Mouse (Mus musculus) lung, postnatal 14 days (tissue): ENCODE measurements around the gene Zfp609.
"Not testable (repeated sequence)": the region's sequence is repeated elsewhere in the genome, so short reads cannot be mapped to it uniquely, and the experiment has no call there.

Experiments
- DNase-seq: peaks from one replicate; pipeline ENCODE4 v3.0.0; 2021

The Zfp609 gene

DNA sequence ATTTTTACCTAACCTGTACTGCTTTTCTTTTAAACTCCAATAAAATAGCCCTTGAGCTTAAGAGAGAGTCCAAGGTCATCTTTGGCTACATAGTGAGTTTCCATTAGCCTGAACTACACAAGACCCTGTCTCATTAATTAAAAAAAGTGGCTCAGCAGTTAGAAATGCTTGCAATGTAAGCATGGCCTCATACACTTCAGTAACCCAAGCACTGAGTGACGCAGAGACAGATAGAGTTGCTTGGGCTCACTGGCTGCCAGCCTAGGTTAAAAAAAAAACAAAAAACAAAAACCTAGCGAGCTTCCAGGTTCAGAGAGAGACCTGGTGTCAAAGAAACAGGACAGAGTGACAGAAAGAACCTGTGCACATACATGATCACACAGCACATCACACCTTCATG lies 14.5 kb downstream of the Zfp609 start:
- no peak for DNase-seq

DNA sequence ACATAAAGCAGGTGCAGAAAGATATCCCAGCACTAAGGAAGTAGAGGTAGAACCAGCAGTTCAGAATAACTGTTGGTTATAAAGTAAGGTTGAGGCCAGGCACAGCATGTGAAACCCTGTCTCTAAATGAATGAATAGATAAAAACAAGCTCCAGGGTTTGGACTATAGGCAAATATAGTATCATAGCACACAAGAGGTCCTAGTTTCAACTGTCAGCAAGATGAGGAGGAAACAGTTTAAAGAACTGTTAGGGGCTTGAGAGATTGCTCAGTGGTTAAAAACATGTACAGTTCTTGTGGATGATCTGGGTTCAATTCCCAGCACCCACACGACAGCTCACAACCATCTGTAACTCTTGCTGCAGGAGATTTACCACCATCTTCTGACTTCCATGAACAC lies 15.6 kb downstream of the Zfp609 start:
- DNase-seq = no peak

GRCm38 (mm10) chr9:65807818-65808217 lies 19.5 kb downstream of the Zfp609 start:
- DNase-seq = no peak

DNA sequence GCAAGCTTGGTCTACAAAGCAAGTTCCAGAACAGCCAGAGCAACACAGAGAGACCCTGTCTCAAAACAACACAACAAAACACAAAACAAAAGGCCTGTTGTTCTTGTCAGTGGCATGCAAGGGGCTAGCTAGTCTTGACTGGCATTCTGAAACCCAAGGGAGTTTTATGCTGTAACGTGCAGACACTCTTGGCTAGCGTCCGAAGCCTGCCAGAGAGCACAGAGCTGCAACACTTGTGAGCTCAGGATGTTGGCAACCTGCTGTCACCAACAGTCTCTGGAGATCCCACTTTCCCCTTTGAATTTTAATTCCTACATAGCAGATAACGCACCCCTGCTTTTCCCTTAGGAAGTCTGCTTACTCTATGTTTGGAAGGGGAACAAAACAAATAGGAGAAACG lies 20.1 kb downstream of the Zfp609 start:
- no peak for DNase-seq

DNA sequence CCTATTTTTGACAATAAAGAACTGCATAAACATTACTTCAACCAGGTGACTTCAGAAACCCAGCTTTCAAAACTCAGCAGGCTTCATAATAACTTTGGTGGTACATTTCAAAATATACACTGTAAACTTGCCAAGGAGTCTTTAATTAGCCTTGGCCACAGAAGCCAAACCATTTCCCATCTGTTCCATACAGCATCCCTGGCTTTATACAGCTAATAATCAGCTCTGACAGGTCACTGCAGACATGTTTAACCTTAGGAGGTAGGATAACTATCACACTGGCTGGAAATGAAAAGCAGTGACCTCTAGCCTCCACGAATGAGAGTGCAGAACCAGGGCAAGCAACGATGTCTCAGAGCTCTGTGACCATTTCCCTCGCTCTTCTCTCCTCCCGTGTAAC lies 27.6 kb downstream of the Zfp609 start:
- DNase-seq = no peak

- DNase-seq = no peak
These were observed 31.7 kb downstream of the Zfp609 start for GRCm38 (mm10) chr9:65795651-65796050.

GRCm38 (mm10) chr9:65794313-65794712 lies 33.1 kb downstream of the Zfp609 start:
- no peak for DNase-seq

DNA sequence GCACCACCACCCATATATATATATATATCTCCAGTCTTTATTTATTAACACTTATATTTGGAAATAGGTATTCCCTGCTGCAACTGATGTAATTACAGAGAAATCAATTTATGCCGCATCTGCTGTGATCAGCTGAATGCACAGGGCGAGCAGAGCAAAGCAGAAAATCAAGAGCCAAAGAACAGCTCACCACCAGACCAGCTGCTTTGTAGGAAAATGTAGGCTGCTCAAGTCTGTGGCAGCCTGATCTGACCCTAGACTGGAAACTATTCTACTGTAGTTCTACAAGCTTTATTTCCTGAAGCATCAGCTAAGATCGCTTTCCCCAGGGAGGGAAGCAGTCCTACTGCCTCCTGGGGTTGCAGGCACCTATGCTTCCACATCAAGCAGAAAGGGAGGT lies 33.9 kb downstream of the Zfp609 start:
- no peak for DNase-seq

DNA sequence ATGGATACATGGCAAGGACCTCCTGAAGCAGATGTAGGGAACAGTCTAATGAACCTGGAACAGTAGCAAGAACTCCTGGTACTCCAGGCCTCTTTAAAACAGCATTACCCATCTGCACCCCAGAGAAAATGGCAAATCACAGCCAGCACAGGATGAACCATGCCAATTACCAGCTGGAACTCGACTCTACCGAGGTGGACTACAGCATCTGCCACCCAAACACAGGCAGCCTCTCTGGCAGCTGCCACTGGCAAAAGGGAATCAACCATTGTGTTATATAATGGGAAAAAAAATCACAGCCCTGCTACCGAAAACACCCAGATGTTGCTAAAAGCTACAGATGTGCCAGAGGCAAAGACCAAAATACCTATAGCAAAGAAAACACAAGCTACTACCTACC lies 34.3 kb downstream of the Zfp609 start:
- DNase-seq = no peak

DNA sequence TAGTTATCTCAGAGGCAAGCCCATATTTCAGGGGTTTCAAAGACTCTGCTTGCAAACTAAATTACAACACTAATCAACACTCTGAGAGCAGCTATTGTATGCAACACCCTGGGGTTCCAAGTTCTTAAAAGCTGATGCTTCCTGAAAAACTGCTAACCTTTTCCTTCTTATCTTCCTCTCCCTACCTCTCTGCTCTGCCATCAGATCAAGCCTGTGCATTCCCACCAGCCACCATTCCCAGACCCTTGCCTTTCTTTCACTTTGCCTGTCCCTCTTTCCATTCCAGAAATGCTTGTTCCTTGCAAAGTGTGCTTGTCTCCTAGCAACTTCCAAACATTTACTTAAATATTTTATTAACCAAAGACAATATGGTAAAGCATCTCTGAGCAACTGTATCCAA lies 35.5 kb downstream of the Zfp609 start:
- no peak for DNase-seq

DNA sequence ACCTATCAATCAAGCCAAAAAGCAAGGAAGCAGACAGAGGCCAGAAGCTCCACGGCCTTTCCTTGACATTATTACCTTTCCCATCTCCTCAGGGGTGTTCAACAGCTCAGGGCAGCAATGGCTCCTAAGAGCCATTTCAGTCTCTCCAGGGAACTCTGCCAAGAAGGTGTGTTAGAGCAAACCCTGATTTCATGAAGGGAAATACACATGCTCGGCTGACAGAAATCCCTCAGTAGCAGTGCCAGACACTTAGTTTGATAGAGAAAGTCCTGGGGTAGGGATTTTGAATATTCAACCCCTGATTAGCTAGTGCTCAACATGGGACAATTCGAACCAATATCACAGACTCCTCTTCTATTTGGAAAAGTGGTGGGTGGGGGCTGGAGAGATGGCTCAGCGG lies 36.3 kb downstream of the Zfp609 start:
- DNase-seq = no peak

DNA sequence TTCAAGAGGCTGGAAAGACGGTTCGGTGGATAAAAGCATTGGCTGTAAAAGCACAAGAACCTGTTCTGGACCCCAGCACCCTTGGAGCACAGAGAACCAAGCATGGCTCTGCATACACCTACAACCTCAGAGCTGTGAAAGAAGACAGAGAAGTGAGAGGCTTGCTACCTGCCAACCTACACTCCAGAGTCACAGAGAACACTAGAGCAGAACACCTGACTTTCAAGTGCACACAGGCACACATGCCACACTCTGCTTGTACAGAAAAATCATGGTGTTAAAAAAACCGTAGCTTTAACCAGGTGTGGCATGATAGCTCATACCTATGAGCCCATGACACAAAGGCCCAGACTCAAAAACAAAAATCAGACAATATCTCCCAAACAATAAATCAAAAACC lies 37.6 kb downstream of the Zfp609 start:
- DNase-seq = no peak

DNA sequence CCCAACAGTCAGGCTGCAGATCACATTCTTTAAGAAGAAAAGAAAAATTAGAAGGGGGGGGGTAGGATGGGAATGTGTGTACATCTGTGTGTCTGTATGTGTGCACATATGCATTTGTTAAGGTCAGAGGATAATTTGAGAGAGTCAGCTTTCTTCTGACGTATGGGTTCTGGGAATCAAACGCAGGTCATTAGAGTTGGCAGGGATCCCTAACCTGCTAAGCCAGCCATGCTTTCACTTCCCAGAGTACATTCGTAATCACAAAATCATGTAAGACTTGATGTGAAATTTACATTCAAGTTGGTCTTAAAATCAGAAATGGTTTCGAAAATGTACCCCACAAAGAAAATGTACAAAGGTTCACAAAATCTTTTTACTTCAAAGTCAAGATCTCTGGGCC lies 38.8 kb downstream of the Zfp609 start:
- DNase-seq = no peak

DNA sequence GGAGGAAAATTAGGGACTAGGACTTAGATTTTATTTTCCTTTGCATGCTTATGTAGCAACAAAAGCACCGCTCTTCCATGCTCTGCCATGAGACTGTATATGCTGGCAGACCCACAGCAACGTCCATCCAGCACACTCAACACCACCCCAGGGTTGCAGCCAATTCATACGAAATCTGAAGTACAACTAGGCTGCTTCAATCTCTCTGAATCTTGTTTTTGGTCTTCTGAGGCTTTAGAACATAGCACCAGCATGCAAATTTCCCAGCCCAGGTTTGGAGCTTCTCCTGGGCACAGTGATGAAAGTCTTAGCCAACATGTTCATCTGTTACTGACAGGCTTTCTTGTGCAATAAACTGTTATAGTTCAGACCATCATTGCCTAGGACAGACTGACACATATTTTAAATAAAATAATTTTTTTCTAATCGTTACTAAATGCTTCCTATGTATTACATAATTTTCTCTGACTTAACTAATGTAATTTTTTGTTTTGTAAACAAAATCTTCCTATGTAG lies 39.5 kb downstream of the Zfp609 start:
- no peak for DNase-seq

DNA sequence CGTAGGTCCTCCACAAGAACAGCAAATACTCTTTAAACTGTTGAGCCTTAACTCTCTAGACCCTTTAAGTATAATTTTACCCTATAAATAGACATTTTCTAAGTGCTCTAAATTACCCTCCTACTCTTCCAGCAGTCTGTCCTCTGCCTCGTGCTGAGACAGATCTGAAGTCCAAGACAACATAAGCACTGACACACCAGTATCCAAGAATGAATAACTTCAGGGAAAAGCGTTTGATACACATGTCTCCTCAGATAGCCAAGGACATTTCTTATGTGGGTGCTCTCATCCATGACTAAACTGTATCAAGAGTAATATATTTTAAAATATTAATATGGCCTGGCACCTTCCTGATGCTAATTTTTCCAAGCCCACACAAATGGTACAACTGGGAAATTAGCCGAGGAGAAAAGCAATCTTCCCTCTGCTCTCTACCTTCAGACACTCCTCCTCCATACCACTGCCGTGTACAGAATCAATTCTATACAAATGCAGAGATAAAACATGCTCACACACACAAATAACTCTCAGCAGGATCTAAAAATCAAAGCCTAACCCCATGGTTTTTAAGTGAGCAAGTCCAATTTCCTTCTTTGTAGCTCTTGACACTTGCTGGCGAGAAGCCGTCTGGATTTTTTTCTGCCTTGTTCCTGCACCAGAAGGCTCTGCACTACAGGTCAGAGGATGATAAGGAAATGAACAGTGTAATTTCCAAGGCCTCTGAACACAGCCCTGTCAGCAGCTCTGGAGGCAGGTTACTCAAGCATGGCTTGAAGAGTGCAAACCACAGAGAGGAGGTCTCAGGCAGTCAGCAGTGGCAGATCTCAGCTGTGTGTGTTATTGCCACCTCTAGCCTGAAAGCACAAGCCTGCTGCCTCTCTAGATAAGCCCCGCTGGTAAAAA lies 40.2 kb downstream of the Zfp609 start:
- peak; percentile 29 for DNase-seq

DNA sequence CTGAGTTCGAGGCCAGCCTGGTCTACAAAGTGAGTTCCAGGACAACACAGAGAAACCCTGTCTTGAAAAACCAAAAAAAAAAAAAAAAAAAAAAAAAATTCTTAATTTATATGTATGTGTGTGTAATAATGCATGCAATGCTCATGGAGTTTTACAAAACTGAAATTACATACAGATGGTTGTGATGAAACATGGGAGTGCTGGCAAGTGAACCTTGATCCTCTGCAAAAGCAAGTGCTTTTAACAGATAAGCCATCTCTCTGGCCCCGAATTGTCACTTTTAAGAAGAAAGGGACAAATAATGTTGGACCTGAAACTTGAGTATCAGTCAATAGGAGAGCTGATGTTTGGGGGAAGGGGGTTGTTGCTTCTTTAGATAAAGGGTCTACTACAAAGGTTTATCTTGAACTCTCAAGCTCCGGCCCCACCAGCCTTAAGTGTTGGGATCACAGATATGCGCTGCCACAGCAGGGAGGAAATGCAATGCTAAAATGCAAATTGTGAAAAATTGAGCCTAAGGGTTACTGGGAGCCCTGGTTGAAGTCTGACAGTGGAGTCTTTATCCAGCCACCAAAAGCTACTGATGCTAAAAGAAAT lies 41.5 kb downstream of the Zfp609 start:
- DNase-seq = no peak

DNA sequence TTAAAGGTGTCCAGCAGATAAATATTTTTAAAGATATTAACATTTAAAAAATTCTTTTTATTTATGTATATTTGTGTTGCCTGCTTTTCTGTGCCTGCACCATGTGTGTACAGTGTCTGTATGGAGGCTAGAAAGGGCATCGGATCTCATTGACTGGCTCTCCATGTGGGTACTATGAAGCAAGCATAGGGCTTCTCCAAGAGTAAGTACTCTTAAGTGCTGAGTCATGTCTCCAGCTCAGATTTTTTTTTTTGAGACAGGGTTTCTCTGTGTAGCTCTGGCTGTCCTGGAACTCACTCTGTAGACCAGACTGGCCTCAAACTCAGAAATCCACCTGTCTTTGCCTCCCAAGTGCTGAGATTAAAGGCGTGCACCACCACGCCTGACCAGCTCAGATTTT lies 47.7 kb downstream of the Zfp609 start:
- not testable (repeated sequence) for DNase-seq

DNA sequence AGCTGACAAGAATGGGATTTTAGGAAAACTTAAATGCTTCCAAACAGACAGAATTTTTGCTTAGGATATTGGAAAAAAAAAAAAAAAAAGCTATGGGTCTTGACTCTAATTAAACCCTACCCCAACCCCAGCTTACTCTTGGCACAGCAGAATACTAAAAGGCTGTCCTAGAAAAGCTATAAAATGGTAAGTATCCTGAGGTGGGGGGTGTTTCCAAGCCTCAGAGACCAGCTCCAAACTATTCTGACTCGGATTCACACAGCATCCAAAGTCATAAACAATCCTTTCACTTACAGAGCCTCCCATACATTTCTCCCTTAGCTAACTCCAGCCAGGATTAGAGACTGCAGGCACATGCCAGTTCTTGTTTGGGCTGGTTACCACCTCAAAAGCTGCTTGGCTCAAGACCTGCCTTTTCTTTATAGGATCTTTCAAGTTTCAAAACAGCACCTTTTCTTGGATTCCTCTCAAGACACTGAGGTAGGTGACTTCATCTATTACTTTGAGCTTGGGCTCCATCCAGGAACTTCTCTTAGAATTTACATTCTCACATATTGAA lies 50.4 kb downstream of the Zfp609 start:
- DNase-seq = no peak

DNA sequence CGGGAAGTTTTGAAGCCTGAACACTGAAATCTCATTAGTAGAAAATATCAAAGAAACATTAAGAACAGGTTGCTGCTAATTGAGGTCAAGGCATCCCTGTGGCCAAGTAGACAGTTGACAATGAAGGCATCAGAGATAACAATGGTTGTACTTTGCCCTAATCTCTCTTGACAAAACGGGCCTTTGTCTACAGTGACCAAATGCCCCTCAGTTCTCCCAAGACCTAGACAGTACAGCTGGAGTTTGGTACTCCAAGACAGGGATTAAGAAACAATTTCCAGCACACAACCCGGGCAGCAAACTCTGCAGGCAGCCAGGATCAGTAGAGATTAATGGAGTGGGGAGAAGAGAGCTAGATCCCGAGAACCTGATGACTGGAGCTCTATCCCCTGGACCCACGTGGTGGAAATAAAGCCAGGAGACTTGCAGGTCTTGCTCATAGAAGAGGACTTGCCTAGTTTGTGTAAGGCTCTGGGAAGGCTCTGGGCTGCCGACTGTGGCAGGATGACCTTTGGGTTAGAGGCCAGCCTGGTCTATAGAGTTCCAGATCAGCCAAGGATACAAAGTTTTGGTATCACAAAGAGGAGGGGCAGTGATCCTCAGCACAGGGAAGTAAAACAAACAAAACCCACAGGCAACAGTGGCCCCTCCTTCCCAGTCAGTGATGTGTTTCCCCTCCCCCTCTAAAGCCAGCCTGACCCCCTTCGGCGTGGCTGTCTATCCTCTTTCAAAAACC lies 51.1 kb downstream of the Zfp609 start:
- no peak for DNase-seq

DNA sequence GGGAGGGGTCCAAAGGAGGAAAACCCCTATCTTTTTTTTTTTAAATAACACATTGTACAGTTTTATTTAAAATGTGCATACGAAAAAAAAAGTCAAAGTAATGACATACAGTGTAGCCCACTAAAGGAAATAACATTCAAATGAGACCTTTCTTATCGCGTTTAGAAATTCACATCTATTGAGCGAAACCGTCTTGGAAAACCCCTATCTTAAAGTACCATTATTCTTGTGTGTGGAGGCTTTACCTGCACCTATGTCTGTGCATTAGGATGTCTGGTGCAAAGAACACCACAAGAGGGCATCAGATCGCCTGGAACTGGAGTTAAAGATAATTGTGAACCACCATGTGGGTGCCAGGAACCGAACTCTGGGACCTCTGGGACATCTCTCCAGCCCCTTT lies 53.6 kb downstream of the Zfp609 start:
- no peak for DNase-seq

DNA sequence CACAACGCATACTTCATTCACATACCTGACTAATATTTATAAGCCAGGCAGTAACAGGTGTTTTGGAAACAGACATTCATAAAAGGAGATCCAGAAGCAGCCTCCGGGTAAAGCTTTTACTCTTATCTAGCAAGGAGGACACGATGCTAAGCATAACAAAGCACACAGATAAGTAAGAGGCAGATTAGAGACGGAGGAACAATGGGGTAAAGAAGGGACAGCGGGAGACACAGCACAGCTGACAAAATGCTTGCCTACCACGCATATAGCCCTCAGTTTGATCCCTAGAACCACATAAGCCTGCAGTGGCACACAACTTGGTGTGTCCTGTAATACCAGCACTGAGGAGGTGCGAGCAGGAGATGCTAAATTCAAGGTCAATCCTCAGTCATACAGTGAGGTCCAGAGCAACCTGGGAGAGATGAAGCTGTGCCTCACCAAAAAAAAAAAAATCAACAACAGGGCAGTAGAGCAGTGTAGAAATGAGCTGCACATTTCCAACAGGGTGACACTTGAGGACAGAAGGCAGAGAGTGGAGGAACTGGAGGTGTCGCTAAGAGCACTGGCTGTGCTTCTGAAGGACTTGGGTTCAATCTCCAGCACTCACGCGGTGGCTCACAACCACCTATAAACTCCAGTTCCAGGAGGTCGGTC lies 56.2 kb downstream of the Zfp609 start:
- no peak for DNase-seq

GRCm38 (mm10) chr9:65762728-65763127 lies 64.6 kb downstream of the Zfp609 start:
- no peak for DNase-seq

DNA sequence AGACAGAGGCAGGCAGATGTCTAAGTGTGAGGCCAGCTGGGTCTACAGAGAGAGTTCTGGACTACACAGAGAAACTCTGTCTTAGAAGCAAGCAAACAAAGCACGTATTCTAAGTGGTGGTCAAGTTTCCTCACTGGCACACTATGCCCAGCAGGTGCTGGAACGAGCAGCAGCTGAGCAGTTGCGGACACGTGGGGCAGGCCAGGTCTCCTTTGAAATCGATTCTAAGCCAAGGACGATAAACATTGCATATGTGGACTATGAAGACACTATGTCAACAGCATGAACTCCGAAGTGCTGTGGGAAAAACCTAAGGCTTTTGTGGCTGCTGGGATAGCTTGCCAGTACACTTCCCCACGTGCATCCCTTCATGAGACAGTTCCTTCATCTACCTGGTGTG lies 67.4 kb downstream of the Zfp609 start:
- no peak for DNase-seq
